Mouse (Mus musculus) 416B (cell line): ENCODE results near the gene Flot1.
A peak's percentile ranks its signal among the peaks of the same experiment; 100 is the strongest.

ENCODE experiments used
- DNase-seq: peaks from one replicate; pipeline ENCODE4 v3.0.0; 2011; ENCODE audit warnings: low read depth

Flot1 gene

GRCm38 (mm10) chr17:35810900-35811648 lies 12.0 kb upstream of the Flot1 start:
- no peak for DNase-seq

- no peak for DNase-seq
Measured at GRCm38 (mm10) chr17:35812307-35812706, 10.7 kb upstream of the Flot1 start.

- DNase-seq = no peak
Measured at GRCm38 (mm10) chr17:35812736-35813135, 10.3 kb upstream of the Flot1 start.

GRCm38 (mm10) chr17:35813245-35813647 lies 9.8 kb upstream of the Flot1 start:
- peak; percentile 95 for DNase-seq

GRCm38 (mm10) chr17:35813653-35814052 lies 9.4 kb upstream of the Flot1 start:
- no peak for DNase-seq

- no peak for DNase-seq
Measured at GRCm38 (mm10) chr17:35814678-35815077, 8.4 kb upstream of the Flot1 start.

GRCm38 (mm10) chr17:35815836-35816235 lies 7.2 kb upstream of the Flot1 start:
- no peak for DNase-seq

- DNase-seq = no peak
Measured at GRCm38 (mm10) chr17:35816686-35817085, 6.3 kb upstream of the Flot1 start.

GRCm38 (mm10) chr17:35817226-35817625 lies 5.8 kb upstream of the Flot1 start:
- no peak for DNase-seq

- no peak for DNase-seq
Measured at GRCm38 (mm10) chr17:35820111-35820510, 2.9 kb upstream of the Flot1 start.

GRCm38 (mm10) chr17:35821439-35822430 lies 1.3 kb upstream of the Flot1 start, which contains the start of gene Ier3:
Gene Ier3, plus strand, starts transcription at chr17:35821684.
- DNase-seq = peak; percentile 97

- no peak for DNase-seq
Measured at GRCm38 (mm10) chr17:35822564-35822963, 466 bp upstream of the Flot1 start.

GRCm38 (mm10) chr17:35824402-35824801 lies 1.4 kb downstream of the Flot1 start:
- DNase-seq = peak; percentile 64

- DNase-seq = no peak
Measured at GRCm38 (mm10) chr17:35825109-35825850, 2.2 kb downstream of the Flot1 start.

- DNase-seq = peak; percentile 57
Measured at GRCm38 (mm10) chr17:35829737-35830136, 6.7 kb downstream of the Flot1 start.

GRCm38 (mm10) chr17:35832400-35833238 lies 9.6 kb downstream of the Flot1 start:
- no peak for DNase-seq

- peak; percentile 76 for DNase-seq
Measured at GRCm38 (mm10) chr17:35833239-35833751, 10.3 kb downstream of the Flot1 start.

GRCm38 (mm10) chr17:35833894-35834293 lies 10.9 kb downstream of the Flot1 start:
- DNase-seq = no peak

GRCm38 (mm10) chr17:35834696-35835422 lies 11.8 kb downstream of the Flot1 start:
- DNase-seq = no peak
